In genomic region chr5:15991428-15992139, GRCm38 (mm10) we compare ENCODE assay signal across 15 mouse cellular contexts. TPM values are rescaled to one million over a fixed set of nuclear protein-coding genes. Genes with fewer than 3 reads are reported as not detected.
A peak's percentile ranks its signal among the peaks of the same experiment; 100 is the strongest.
DNase-seq lines count a peak whose midpoint lies in the region; ATAC-seq lines count a peak whose summit lies in the region.
"Had no signal": no experiment of that assay in that cellular context is flagged by ENCODE, and none has a peak within 500 bp of the region (broad histone marks: within the 10 kb centered on the region; RNA-seq: fewer than 3 reads in every experiment).

No protein-coding gene starts in this region.

- H3K9me3 ChIP-seq in kidney, embryonic 14.5 days (ENCODE audit: control insufficient read depth, low read length) = no peaks in the 10 kb centered on the region
- no peaks in the 10 kb centered on the region for H3K9me3 ChIP-seq in forebrain, embryonic 15.5 days
- no peaks in the 10 kb centered on the region for H3K9me3 ChIP-seq in hindbrain, embryonic 15.5 days
- no peaks in the 10 kb centered on the region for H3K9me3 ChIP-seq in neural tube, embryonic 14.5 days (ENCODE audit: control insufficient read depth, low read length)
- H3K9me3 ChIP-seq: limb, embryonic 12.5 days had no signal

- no peak overlapping the region for H3K4me3 ChIP-seq in kidney, embryonic 14.5 days (ENCODE audit: low read length)
- H3K4me3 ChIP-seq in forebrain, embryonic 15.5 days = no peak overlapping the region
- no peak overlapping the region for H3K4me3 ChIP-seq in hindbrain, embryonic 15.5 days
- H3K4me3 ChIP-seq in neural tube, embryonic 14.5 days (ENCODE audit: low read depth, low read length) = no peak overlapping the region
- H3K4me3 ChIP-seq: limb, embryonic 12.5 days; myocyte had no signal

- WGBS in kidney, embryonic 14.5 days = 57% methylated on average over 12 of the region's 12 CpGs
- WGBS in forebrain, embryonic 15.5 days = 42% methylated on average over 12 of the region's 12 CpGs
- WGBS in hindbrain, embryonic 15.5 days = 41% methylated on average over 12 of the region's 12 CpGs
- WGBS in neural tube, embryonic 14.5 days = 29% methylated on average over 12 of the region's 12 CpGs

- no peak overlapping the region for H3K9ac ChIP-seq in kidney, embryonic 14.5 days (ENCODE audit: low read depth, low read length)
- H3K9ac ChIP-seq in forebrain, embryonic 15.5 days (replicated peaks) = no peak overlapping the region; the same call in 1 of the 2 replicates
- H3K9ac ChIP-seq in hindbrain, embryonic 15.5 days = no peak overlapping the region
- H3K9ac ChIP-seq in neural tube, embryonic 14.5 days (replicated peaks; ENCODE audit: low read depth, low read length) = no peak overlapping the region
- H3K9ac ChIP-seq: limb, embryonic 12.5 days had no signal

- H3K4me2 ChIP-seq in kidney, embryonic 14.5 days (replicated peaks; ENCODE audit: low read depth, low read length) = no peak overlapping the region
- 0 out of 2 replicates have a peak overlapping the region, but pooled peaks have one; percentile 14 for H3K4me2 ChIP-seq in forebrain, embryonic 15.5 days (replicated peaks)
- no peak overlapping the region for H3K4me2 ChIP-seq in hindbrain, embryonic 15.5 days
- no peak overlapping the region for H3K4me2 ChIP-seq in neural tube, embryonic 14.5 days (ENCODE audit: low read depth, low read length)
- H3K4me2 ChIP-seq: limb, embryonic 12.5 days had no signal

- no peak for DNase-seq in kidney, postnatal 14 days
- no peak for DNase-seq in lung, adult 18-20 months
- DNase-seq in c-Kit-positive CD71-positive TER-119-positive erythroid progenitor cells, embryonic 14.5 days (ENCODE audit: low spot score) = no peak
- DNase-seq in cerebellum, adult 11 months = no peak
- DNase-seq: cerebellum, adult 18-20 months; kidney, adult 18-20 months; spleen, adult 18-20 months had no signal

- H3K27ac ChIP-seq in kidney, embryonic 14.5 days (ENCODE audit: low read depth, low read length) = no peak overlapping the region
- H3K27ac ChIP-seq in forebrain, embryonic 15.5 days (replicated peaks) = peak overlapping the region; percentile 9
- H3K27ac ChIP-seq in hindbrain, embryonic 15.5 days (replicated peaks) = peak overlapping the region; percentile 40; the same call in 1 of the 2 replicates
- peak overlapping the region; percentile 18; the same call in 1 of the 2 replicates for H3K27ac ChIP-seq in neural tube, embryonic 14.5 days (ENCODE audit: low read depth, low read length)
- H3K27ac ChIP-seq: limb, embryonic 12.5 days had no signal

- peak; percentile 52; the same call in 1 of the 2 replicates for ATAC-seq in kidney, embryonic 14.5 days (ENCODE audit: low FRiP score, low TSS enrichment)
- peak; percentile 58; the same call in 1 of the 2 replicates for ATAC-seq in forebrain, embryonic 15.5 days (replicated peaks)
- peak; percentile 67 for ATAC-seq in hindbrain, embryonic 15.5 days (ENCODE audit: low FRiP score, low read depth)
- peak; percentile 67 for ATAC-seq in neural tube, embryonic 14.5 days (ENCODE audit: low read depth)
- ATAC-seq: activated CD4-positive, CD25-positive, alpha-beta regulatory T cell, adult 4 months had no signal

- no peaks in the 10 kb centered on the region for H3K27me3 ChIP-seq in kidney, embryonic 14.5 days (ENCODE audit: control insufficient read depth, insufficient read depth, low read length)
- H3K27me3 ChIP-seq in forebrain, embryonic 15.5 days = no peaks in the 10 kb centered on the region; the same call in 1 of the 2 replicates
- peaks cover 15% of the 10 kb centered on the region for H3K27me3 ChIP-seq in hindbrain, embryonic 15.5 days
- H3K27me3 ChIP-seq in neural tube, embryonic 14.5 days (ENCODE audit: control insufficient read depth, insufficient read depth, low read length) = peaks cover 4% of the 10 kb centered on the region; the same call in 1 of the 2 replicates
- H3K27me3 ChIP-seq: CH12.LX; limb, embryonic 12.5 days had no signal

- no peaks in the 10 kb centered on the region for H3K36me3 ChIP-seq in kidney, embryonic 14.5 days (ENCODE audit: control insufficient read depth, insufficient read depth, low read length)
- H3K36me3 ChIP-seq in forebrain, embryonic 15.5 days = no peaks in the 10 kb centered on the region
- no peaks in the 10 kb centered on the region for H3K36me3 ChIP-seq in hindbrain, embryonic 15.5 days
- H3K36me3 ChIP-seq in neural tube, embryonic 14.5 days (ENCODE audit: control insufficient read depth, insufficient read depth, low read length) = no peaks in the 10 kb centered on the region
- H3K36me3 ChIP-seq: limb, embryonic 12.5 days had no signal

- no peaks in the 10 kb centered on the region for H3K4me1 ChIP-seq in kidney, embryonic 14.5 days (ENCODE audit: control insufficient read depth, insufficient read depth, low read length)
- peaks cover 15% of the 10 kb centered on the region for H3K4me1 ChIP-seq in forebrain, embryonic 15.5 days
- peaks cover 15% of the 10 kb centered on the region for H3K4me1 ChIP-seq in hindbrain, embryonic 15.5 days (replicated peaks)
- peaks cover 11% of the 10 kb centered on the region; the same call in 1 of the 2 replicates for H3K4me1 ChIP-seq in neural tube, embryonic 14.5 days (ENCODE audit: control insufficient read depth, insufficient read depth, low read length)
- H3K4me1 ChIP-seq: limb, embryonic 12.5 days had no signal

RNA-seq across cellular contexts. Expression of gene Cacna2d1, which starts 57.1 kb away (rescaled TPM):
- polyA plus RNA-seq in kidney, embryonic 14.5 days (2014; fragmentation: Nextera tagmentation; extraction: Ambion mirVana) = 18.5 and 24.1 TPM in 2 replicates
- 33.1 and 41.1 TPM in 2 replicates for polyA plus RNA-seq in forebrain, embryonic 15.5 days (2015; fragmentation: Nextera tagmentation; extraction: Ambion mirVana)
- 29.8 and 35.6 TPM in 2 replicates for polyA plus RNA-seq in hindbrain, embryonic 15.5 days (2015; fragmentation: Nextera tagmentation; extraction: Ambion mirVana)
- 59.1 and 65.7 TPM in 2 replicates for polyA plus RNA-seq in neural tube, embryonic 14.5 days (2014; fragmentation: Nextera tagmentation; extraction: Ambion mirVana)
